Mouse (Mus musculus): ENCODE measurements around the gene AL607142.1.

GRCm38 (mm10) chr4:120041520-120041919, 23.3 kb upstream of the AL607142.1 start:
- TF ChIP-seq POLR2A (IDR thresholded peaks at IDR 0.05; ENCODE audit: insufficient read depth, low read depth, low read length) (no peak), CTCF (IDR thresholded peaks at IDR 0.05) (no peak)

Data from heart, adult 2 months (tissue).